Mouse (Mus musculus) lung, embryonic 14.5 days (tissue): ENCODE data around the gene Hist1h4a. TPM values are rescaled to one million over a fixed set of nuclear protein-coding genes. Genes with fewer than 3 reads are reported as not detected.

Source experiments
- ATAC-seq: fragments of 200-750 bp; cut with Nextera tagmentation; 2 replicates; pipeline ENCODE4 v1.8.0; 2017; ENCODE audit warnings: mild to moderate bottlenecking, moderate TSS enrichment, moderate library complexity; ENCODE audit not compliant: insufficient read depth
- DNase-seq: peaks from one replicate; pipeline ENCODE4 v3.0.0-alpha.2; 2015
- H3K27ac ChIP-seq: fragments of 300-500 bp; sonication (generic); 2 replicates; pipeline ENCODE4 v1.5.1; 2014; ENCODE audit warnings: low read depth, mild to moderate bottlenecking, moderate library complexity
- H3K27me3 ChIP-seq: fragments of 300-500 bp; sonication (generic); 2 replicates; pipeline ENCODE4 v1.6.1; 2014; ENCODE audit warnings: low read length, control low read depth; ENCODE audit not compliant: insufficient read depth
- H3K36me3 ChIP-seq: fragments of 300-500 bp; sonication (generic); 2 replicates; pipeline ENCODE4 v1.6.1; 2014; ENCODE audit warnings: control low read depth; ENCODE audit not compliant: insufficient read depth
- H3K4me1 ChIP-seq: fragments of 300-500 bp; sonication (generic); 2 replicates; pipeline ENCODE4 v1.6.1; 2014; ENCODE audit warnings: antibody characterized with exemption, control low read depth; ENCODE audit not compliant: insufficient read depth
- H3K4me2 ChIP-seq: fragments of 300-500 bp; sonication (generic); 2 replicates; pipeline ENCODE4 v1.6.1; 2014; ENCODE audit warnings: mild to moderate bottlenecking
- H3K4me3 ChIP-seq: fragments of 300-500 bp; sonication (generic); 2 replicates; pipeline ENCODE4 v1.5.1; 2014; ENCODE audit warnings: low read depth, low read length
- H3K9ac ChIP-seq: fragments of 300-500 bp; sonication (generic); 2 replicates; pipeline ENCODE4 v1.6.1; 2014
- H3K9me3 ChIP-seq: fragments of 300-500 bp; sonication (generic); 2 replicates; pipeline ENCODE4 v1.6.1; 2016; ENCODE audit warnings: low read depth, low read length, control low read depth
- CTCF ChIP-seq: IDR thresholded peaks from 2 replicates; pipeline ENCODE4 v1.5.1; 2016; ENCODE audit warnings: antibody characterized with exemption, low read depth
- WGBS: fragments of 180-500 bp; shearing (Covaris S2); extraction: QIAGEN DNeasy Blood & Tissue Kit; methylation state at CpG from one replicate; pipeline ENCODE4 v1.1.7; 2014; 5-methylcytosine and 5-hydroxymethylcytosine counted together
- microRNA-seq: library from miRNA; unstranded; fragments of <30 nt; microRNA quantifications from one replicate; pipeline ENCODE4, GENCODE M21; 2016; ENCODE audit warnings: borderline number of aligned reads
- polyA plus RNA-seq: library from polyadenylated mRNA; unstranded; fragments of >200 nt; fragmentation: Nextera tagmentation; extraction: Ambion mirVana; gene quantifications from 2 replicates; pipeline ENCODE4 v1.2.1, GENCODE M21; 2014

Hist1h4a gene
- polyA plus RNA-seq, 1 experiment from 2014 or later = not detected

GRCm38 (mm10) chr13:23717176-23717575 lies 43.9 kb downstream of the Hist1h4a start:
- Histone ChIP-seq H3K4me2 (no peak overlapping the region), H3K27me3 (no peaks in the 10 kb centered on the region), H3K27ac (no peak overlapping the region), H3K36me3 (no peaks in the 10 kb centered on the region), H3K4me1 (no peaks in the 10 kb centered on the region), H3K9ac (no peak overlapping the region), H3K9me3 (no peaks in the 10 kb centered on the region; the same call in 1 of the 2 replicates), H3K4me3 (no peak overlapping the region)
- WGBS = 39% methylated on average over 11 of the region's 11 CpGs
- no peak for TF ChIP-seq CTCF
- no peak for DNase-seq
- no peak for ATAC-seq

DNA sequence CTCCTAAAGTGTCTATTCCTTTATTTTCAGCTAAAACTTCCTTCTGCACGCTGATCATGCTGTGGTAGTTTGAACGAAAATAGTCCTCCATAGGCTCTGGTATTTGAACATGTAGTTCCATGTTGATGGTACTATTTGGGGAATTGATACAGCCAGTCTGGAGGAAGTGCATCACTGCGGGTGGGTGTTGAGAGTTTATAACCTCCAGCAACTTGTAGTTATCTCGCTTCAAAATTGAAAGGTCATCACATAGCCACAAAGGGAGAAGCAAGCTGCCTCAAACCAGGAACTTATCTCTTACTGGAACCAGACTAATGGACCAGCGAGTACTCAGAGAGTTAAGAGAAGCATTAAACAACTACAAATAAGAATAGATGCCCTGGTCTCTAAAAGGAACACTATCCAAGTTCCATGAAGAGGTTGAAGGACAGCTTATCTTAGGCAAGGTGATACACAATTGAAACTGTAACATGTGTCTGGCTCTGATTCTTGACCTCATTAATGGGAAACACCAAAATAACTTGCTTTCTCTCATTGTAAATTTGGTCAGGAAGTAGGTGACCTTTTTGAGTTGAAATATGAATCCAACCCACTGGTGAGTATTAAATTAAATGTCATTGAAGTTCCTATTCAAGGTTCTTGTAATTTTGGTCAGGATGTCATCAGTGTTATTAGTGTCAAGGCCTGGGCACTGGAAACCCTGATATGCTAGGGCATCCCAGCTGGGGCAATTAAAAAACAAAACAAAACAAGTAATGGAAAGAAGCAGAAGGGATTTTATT lies 44.6 kb downstream of the Hist1h4a start:
- Histone ChIP-seq H3K9me3 (no peaks in the 10 kb centered on the region; the same call in 1 of the 2 replicates), H3K27me3 (no peaks in the 10 kb centered on the region), H3K4me3 (no peak overlapping the region), H3K27ac (no peak overlapping the region), H3K9ac (no peak overlapping the region), H3K36me3 (no peaks in the 10 kb centered on the region), H3K4me1 (no peaks in the 10 kb centered on the region), H3K4me2 (no peak overlapping the region)
- DNase-seq (no peak), ATAC-seq (no peak)
- WGBS = 84% methylated on average over 5 of the region's 5 CpGs
- no peak for TF ChIP-seq CTCF

Small RNAs within 50 kb of the gene (microRNA-seq; reads per million reads assigned to microRNA genes)
- gene Gm44314 = not detected
- not detected for gene Gm44484

Other genes starting within 250 kb of the Hist1h4a start
- gene Hist1h4h, start 230.2 kb downstream of the Hist1h4a start, polyA plus RNA-seq = 7.1 and 7.6 TPM in 2 replicates
- 13.0 and 14.6 TPM in 2 replicates for gene Hist1h2af, start 227.3 kb downstream of the Hist1h4a start, polyA plus RNA-seq
- 6.6 and 7.5 TPM in 2 replicates for gene Hist1h3g, start 225.8 kb downstream of the Hist1h4a start, polyA plus RNA-seq
- gene Hist1h2bh, start 217.8 kb downstream of the Hist1h4a start, polyA plus RNA-seq = 1.0 and 1.8 TPM in 2 replicates
- gene Hist1h3f, start 217.2 kb downstream of the Hist1h4a start, polyA plus RNA-seq = 2.0 and 2.6 TPM in 2 replicates
- gene Hist1h4f, start 209.6 kb downstream of the Hist1h4a start, polyA plus RNA-seq = 1.4 and 2.7 TPM in 2 replicates
- 0.87 and 0.99 TPM in 2 replicates for gene Hist1h1d, start 208.0 kb downstream of the Hist1h4a start, polyA plus RNA-seq
- gene Hist1h3e, start 198.9 kb downstream of the Hist1h4a start, polyA plus RNA-seq = 8.2 and 10.6 TPM in 2 replicates
- gene Hist1h2ae, start 190.0 kb downstream of the Hist1h4a start, polyA plus RNA-seq = 164 and 166 TPM in 2 replicates
- 14.9 TPM in 2 replicates for gene Hist1h2bg, start 189.8 kb downstream of the Hist1h4a start, polyA plus RNA-seq
- 7.8 and 12.2 TPM in 2 replicates for gene Hist1h2bf, start 187.0 kb downstream of the Hist1h4a start, polyA plus RNA-seq
- gene Hist1h2ad, start 186.8 kb downstream of the Hist1h4a start, polyA plus RNA-seq = 4.2 and 4.9 TPM in 2 replicates
- 10.0 and 13.9 TPM in 2 replicates for gene Hist1h3d, start 185.5 kb downstream of the Hist1h4a start, polyA plus RNA-seq
- 144 and 147 TPM in 2 replicates for gene Hist1h4d, start 179.6 kb downstream of the Hist1h4a start, polyA plus RNA-seq
- gene Hist1h2be, start 140.1 kb downstream of the Hist1h4a start, polyA plus RNA-seq = 2.5 and 3.0 TPM in 2 replicates
- 22.6 and 25.7 TPM in 2 replicates for gene Hist1h1e, start 138.7 kb downstream of the Hist1h4a start, polyA plus RNA-seq
- 1.5 and 2.1 TPM in 2 replicates for gene Hist1h2ac, start 77.3 kb downstream of the Hist1h4a start, polyA plus RNA-seq
- 52.9 and 55.1 TPM in 2 replicates for gene Hist1h2bc, start 77.0 kb downstream of the Hist1h4a start, polyA plus RNA-seq
- gene Hist1h1t, start 65.4 kb downstream of the Hist1h4a start, polyA plus RNA-seq = not detected in 2 replicates
- 11.2 and 11.4 TPM in 2 replicates for gene Hist1h4c, start 62.8 kb downstream of the Hist1h4a start, polyA plus RNA-seq
- 8.4 and 12.1 TPM in 2 replicates for gene Hfe, start 50.4 kb downstream of the Hist1h4a start, polyA plus RNA-seq
- gene Hist1h1c, start 22.4 kb downstream of the Hist1h4a start, polyA plus RNA-seq = 30.5 and 32.3 TPM in 2 replicates
- gene Hist1h3c, start 15.6 kb downstream of the Hist1h4a start, polyA plus RNA-seq = 11.3 and 16.9 TPM in 2 replicates
- 1.6 and 4.0 TPM in 2 replicates for gene Hist1h2bb, start 14.5 kb downstream of the Hist1h4a start, polyA plus RNA-seq
- gene Hist1h2ab, start 10.1 kb downstream of the Hist1h4a start, polyA plus RNA-seq = 70.8 and 71.5 TPM in 2 replicates
- gene Hist1h3b, start 9.0 kb downstream of the Hist1h4a start, polyA plus RNA-seq = 18.4 and 18.7 TPM in 2 replicates
- 4.3 and 7.5 TPM in 2 replicates for gene Hist1h4b, start 4.2 kb downstream of the Hist1h4a start, polyA plus RNA-seq
- 7.4 and 9.2 TPM in 2 replicates for gene Hist1h3a, start 1.2 kb upstream of the Hist1h4a start, polyA plus RNA-seq
- 5.2 and 5.5 TPM in 2 replicates for gene Hist1h1a, start 2.4 kb upstream of the Hist1h4a start, polyA plus RNA-seq
- gene Trim38, start 8.7 kb upstream of the Hist1h4a start, polyA plus RNA-seq = 0.12 TPM in 1 of 2 replicates, not detected in the other
- 0.08 TPM in 1 of 2 replicates, not detected in the other for gene Slc17a2, start 45.8 kb upstream of the Hist1h4a start, polyA plus RNA-seq
- not detected in 2 replicates for gene Slc17a3, start 78.2 kb upstream of the Hist1h4a start, polyA plus RNA-seq
- gene Slc17a1, start 106.5 kb upstream of the Hist1h4a start, polyA plus RNA-seq = not detected in 2 replicates
- gene Slc17a4, start 153.8 kb upstream of the Hist1h4a start, polyA plus RNA-seq = not detected in 2 replicates
- not detected in 2 replicates for gene Hist1h2ba, start 172.9 kb upstream of the Hist1h4a start, polyA plus RNA-seq
- not detected in 2 replicates for gene Hist1h2aa, start 173.2 kb upstream of the Hist1h4a start, polyA plus RNA-seq
- not detected in 2 replicates for gene Scgn, start 230.0 kb upstream of the Hist1h4a start, polyA plus RNA-seq